Mouse (Mus musculus) forebrain, embryonic 12.5 days (tissue): ENCODE measurements at regions not wholly inside any gene's neighbourhood (a gene's known extent, or its start where the extent isn't known, plus 50 kb on each side); places are given as distances from the start of the nearest gene placed in this dataset.

Experiments used
- ATAC-seq: fragments of 200-750 bp; cut with Nextera tagmentation; 2 replicates; pipeline ENCODE4 v1.8.0; 2017; ENCODE audit warnings: moderate TSS enrichment; ENCODE audit not compliant: low FRiP score
- H3K27ac ChIP-seq: fragments of 300-500 bp; sonication (generic); 2 replicates; pipeline ENCODE4 v1.5.1; 2016; ENCODE audit warnings: mild to moderate bottlenecking
- H3K27me3 ChIP-seq: fragments of 300-500 bp; sonication (generic); 2 replicates; pipeline ENCODE4 v1.6.1; 2016; ENCODE audit warnings: mild to moderate bottlenecking
- H3K36me3 ChIP-seq: fragments of 300-500 bp; sonication (generic); replicated peaks from 2 replicates; pipeline ENCODE4 v1.6.1; 2016; ENCODE audit warnings: mild to moderate bottlenecking
- H3K4me1 ChIP-seq: fragments of 300-500 bp; sonication (generic); 2 replicates; pipeline ENCODE4 v1.6.1; 2016
- H3K4me2 ChIP-seq: fragments of 300-500 bp; sonication (generic); 2 replicates; pipeline ENCODE4 v1.6.1; 2016; ENCODE audit warnings: mild to moderate bottlenecking, moderate library complexity
- H3K4me3 ChIP-seq: fragments of 300-500 bp; sonication (generic); replicated peaks from 2 replicates; pipeline ENCODE4 v1.5.1; 2016; ENCODE audit warnings: mild to moderate bottlenecking
- H3K9ac ChIP-seq: fragments of 300-500 bp; sonication (generic); 2 replicates; pipeline ENCODE4 v1.6.1; 2016; ENCODE audit warnings: mild to moderate bottlenecking
- H3K9me3 ChIP-seq: fragments of 300-500 bp; sonication (generic); 2 replicates; pipeline ENCODE4 v1.6.1; 2016
- WGBS: fragments of 180-500 bp; shearing (Covaris S2); methylation state at CpG from one replicate; pipeline ENCODE4 v1.1.7; 2016; 5-methylcytosine and 5-hydroxymethylcytosine counted together

GRCm38 (mm10) chr13:97598507-97599431 is 161.7 kb downstream of the Gm10260 start:
- Histone ChIP-seq H3K36me3 (no peaks in the 10 kb centered on the region), H3K9me3 (no peaks in the 10 kb centered on the region), H3K27me3 (no peaks in the 10 kb centered on the region), H3K4me1 (peaks cover 20% of the 10 kb centered on the region), H3K27ac (no peak overlapping the region), H3K4me3 (no peak overlapping the region), H3K4me2 (no peak overlapping the region), H3K9ac (no peak overlapping the region)
- ATAC-seq: no peak
- 88% methylated on average over 15 of the region's 15 CpGs for WGBS

DNA sequence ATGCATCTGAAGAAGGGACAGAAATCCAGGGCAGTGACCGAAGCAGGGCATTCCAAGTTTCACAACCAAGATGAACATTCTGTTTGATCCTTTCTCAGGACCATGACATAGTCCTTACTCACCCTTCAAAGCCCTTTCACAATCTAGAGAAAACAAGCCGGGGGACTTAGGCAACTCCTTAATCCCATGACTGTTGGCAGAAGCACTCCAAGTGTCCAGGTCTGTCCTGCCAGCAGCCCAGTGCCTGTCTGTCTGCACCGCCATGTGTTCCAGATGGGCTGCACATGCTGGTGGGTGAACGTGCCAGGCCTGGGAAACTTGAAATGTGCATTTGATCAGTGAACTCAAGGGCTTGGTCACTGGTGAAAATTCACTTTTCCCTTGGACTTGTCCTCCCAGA is 165.6 kb downstream of the Gm10260 start:
- WGBS: 94% methylated on average over 4 of the region's 4 CpGs
- Histone ChIP-seq H3K9me3 (no peaks in the 10 kb centered on the region), H3K27ac (no peak overlapping the region), H3K9ac (no peak overlapping the region), H3K27me3 (no peaks in the 10 kb centered on the region), H3K4me2 (no peak overlapping the region), H3K4me1 (no peaks in the 10 kb centered on the region), H3K36me3 (no peaks in the 10 kb centered on the region), H3K4me3 (no peak overlapping the region)
- ATAC-seq: no peak

DNA sequence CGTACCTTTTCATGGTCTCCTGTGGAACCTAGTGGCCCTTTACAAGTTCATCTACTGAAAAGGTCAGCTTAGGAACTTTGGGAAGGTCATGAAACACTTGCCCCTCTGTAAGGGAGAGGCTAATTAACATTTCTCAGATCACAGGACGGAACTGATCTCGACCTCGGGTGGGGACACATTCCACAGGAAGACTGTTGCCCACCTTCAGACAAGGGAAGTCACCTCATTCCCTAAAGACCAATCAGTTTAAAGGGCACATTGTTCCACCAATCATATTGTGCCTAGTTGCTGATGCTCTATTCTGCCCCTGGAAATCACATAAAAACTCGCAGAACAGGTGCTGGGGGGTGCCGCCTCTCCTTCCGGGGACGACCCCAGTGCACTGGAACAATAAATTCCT is 170.8 kb downstream of the Gm10260 start:
- no peaks in the 10 kb centered on the region; the same call in 1 of the 2 replicates for H3K27me3 ChIP-seq
- no peak overlapping the region for H3K27ac ChIP-seq
- H3K9me3 ChIP-seq: no peaks in the 10 kb centered on the region
- H3K4me2 ChIP-seq: no peak overlapping the region
- H3K36me3 ChIP-seq: no peaks in the 10 kb centered on the region
- 81% methylated on average over 8 of the region's 8 CpGs for WGBS
- no peak overlapping the region for H3K4me3 ChIP-seq
- H3K4me1 ChIP-seq: peaks cover 11% of the 10 kb centered on the region
- no peak for ATAC-seq
- H3K9ac ChIP-seq: no peak overlapping the region

DNA sequence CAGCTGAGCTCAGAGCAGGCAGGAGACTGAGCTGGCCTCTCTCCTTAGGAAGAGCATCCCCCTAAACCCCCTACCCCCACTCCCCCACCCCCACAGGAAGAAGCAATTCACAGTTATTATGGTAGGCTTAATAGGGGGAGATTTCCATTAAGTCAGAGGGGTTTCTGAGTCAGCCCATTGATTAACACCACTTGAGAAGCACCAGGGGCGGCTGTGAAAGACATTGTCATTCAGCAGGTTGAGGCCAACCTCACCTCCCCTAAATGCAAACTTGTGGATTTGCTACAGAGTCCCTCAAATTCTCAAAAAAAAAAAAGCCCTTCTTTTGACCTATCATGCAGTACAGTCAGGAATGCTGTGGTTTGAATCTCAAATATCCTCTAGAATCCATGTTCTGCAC is 172.3 kb downstream of the Gm10260 start:
- H3K36me3 ChIP-seq: no peaks in the 10 kb centered on the region
- 33% methylated on average over 1 of the region's 1 CpGs for WGBS
- H3K9me3 ChIP-seq: no peaks in the 10 kb centered on the region
- H3K27me3 ChIP-seq: no peaks in the 10 kb centered on the region; the same call in 1 of the 2 replicates
- no peak overlapping the region for H3K27ac ChIP-seq
- no peak overlapping the region for H3K4me3 ChIP-seq
- H3K9ac ChIP-seq: no peak overlapping the region
- peaks cover 11% of the 10 kb centered on the region for H3K4me1 ChIP-seq
- H3K4me2 ChIP-seq: no peak overlapping the region
- no peak for ATAC-seq

DNA sequence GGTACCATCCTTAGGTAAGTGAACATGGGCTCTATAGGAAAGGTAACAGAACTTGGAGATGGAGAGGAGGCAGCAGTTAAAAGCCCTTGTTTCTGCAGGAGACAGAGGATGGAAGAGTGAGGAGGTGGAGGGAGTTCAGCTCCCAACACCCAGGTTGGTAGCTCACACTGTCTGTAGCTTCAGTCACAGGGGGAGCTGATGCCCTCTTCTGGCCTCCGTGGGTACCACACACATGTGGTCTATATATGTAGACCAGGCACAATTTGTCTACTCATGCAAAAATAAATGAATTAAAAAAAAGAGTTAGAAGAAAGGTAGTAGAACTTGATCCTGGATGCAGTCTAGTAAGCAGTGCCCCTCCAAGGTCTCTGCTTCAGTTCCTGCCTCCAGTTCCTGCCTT is 173.3 kb downstream of the Gm10260 start:
- no peak for ATAC-seq
- Histone ChIP-seq H3K27ac (no peak overlapping the region), H3K36me3 (no peaks in the 10 kb centered on the region), H3K4me3 (no peak overlapping the region), H3K9ac (no peak overlapping the region), H3K4me2 (no peak overlapping the region), H3K9me3 (no peaks in the 10 kb centered on the region), H3K4me1 (peaks cover 11% of the 10 kb centered on the region), H3K27me3 (no peaks in the 10 kb centered on the region; the same call in 1 of the 2 replicates)
- 73% methylated on average over 1 of the region's 1 CpGs for WGBS

DNA sequence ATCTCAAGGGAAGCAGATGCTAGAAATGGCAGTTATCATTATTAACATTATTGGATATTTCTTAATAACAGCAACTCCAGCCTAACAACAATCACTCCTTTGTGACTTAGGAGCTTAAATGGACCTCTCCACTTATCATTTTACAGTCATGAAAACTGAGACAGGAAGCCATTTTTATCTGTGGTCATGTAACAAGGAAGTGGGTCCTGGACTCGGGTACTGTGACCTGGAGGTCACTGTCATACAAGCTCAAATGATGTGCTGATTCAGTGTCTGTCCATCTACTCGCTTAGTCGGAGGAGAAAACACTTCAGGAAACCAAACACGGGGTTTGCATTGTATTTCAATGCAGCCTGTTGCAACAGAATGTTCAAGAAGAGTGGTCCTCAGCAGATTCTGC is 176.4 kb downstream of the Gm10260 start:
- Histone ChIP-seq H3K9me3 (no peaks in the 10 kb centered on the region), H3K4me3 (no peak overlapping the region), H3K9ac (no peak overlapping the region), H3K4me1 (peaks cover 24% of the 10 kb centered on the region), H3K27ac (no peak overlapping the region), H3K36me3 (no peaks in the 10 kb centered on the region), H3K4me2 (no peak overlapping the region), H3K27me3 (no peaks in the 10 kb centered on the region; the same call in 1 of the 2 replicates)
- no peak for ATAC-seq
- WGBS: 87% methylated on average over 4 of the region's 4 CpGs

DNA sequence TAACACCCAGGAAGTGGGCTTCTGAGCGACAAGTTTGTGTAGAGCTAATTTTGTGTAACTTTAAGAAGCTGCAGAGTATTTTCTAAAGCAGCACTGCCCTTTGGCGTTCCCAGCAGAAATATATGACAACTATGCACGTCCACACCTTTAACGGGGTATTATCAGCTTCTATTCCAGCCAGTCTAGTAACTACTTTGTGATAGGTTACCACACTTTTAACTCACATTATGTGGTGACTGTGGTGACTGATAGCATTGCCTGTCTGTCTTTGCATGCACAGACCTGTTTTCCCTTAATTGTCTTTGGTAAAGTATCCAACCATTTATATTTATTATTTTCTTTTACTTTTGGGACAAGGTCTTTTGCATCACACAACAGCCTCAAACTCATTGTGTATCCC is 179.1 kb downstream of the Gm10260 start:
- Histone ChIP-seq H3K9ac (no peak overlapping the region), H3K4me3 (no peak overlapping the region), H3K4me1 (peaks cover 16% of the 10 kb centered on the region), H3K9me3 (no peaks in the 10 kb centered on the region), H3K36me3 (no peaks in the 10 kb centered on the region), H3K27me3 (no peaks in the 10 kb centered on the region), H3K4me2 (no peak overlapping the region), H3K27ac (no peak overlapping the region)
- WGBS: 89% methylated on average over 4 of the region's 4 CpGs
- no peak for ATAC-seq

- H3K4me2 ChIP-seq: no peak overlapping the region
- H3K4me1 ChIP-seq: peaks cover 16% of the 10 kb centered on the region
- no peak overlapping the region for H3K9ac ChIP-seq
- 37% methylated on average over 3 of the region's 3 CpGs for WGBS
- no peaks in the 10 kb centered on the region for H3K9me3 ChIP-seq
- H3K36me3 ChIP-seq: no peaks in the 10 kb centered on the region
- no peaks in the 10 kb centered on the region for H3K27me3 ChIP-seq
- no peak overlapping the region for H3K4me3 ChIP-seq
- no peak for ATAC-seq
- H3K27ac ChIP-seq: no peak overlapping the region
These were observed 180.1 kb downstream of the Gm10260 start for GRCm38 (mm10) chr13:97580241-97580874.

DNA sequence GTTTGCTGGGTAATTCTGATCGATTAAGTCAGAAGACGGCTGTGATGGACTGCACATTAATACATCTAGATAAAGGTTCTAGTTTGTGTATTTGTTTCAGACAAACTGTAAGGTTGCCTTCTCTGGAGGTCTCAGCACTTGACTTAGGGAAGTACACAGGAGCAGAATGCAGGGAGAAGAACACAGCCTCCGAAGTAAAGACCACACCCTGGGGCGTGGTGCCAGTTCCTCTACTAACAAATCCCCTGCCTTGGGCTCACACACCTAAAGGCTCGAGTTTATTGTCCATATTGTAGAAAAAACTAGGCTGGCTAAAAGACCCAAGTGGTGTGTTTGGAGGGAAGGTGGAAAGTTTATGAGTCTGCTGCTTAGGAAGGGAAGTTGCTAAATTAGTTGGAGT is 181.8 kb downstream of the Gm10260 start:
- H3K36me3 ChIP-seq: no peaks in the 10 kb centered on the region
- WGBS: 85% methylated on average over 5 of the region's 5 CpGs
- H3K4me2 ChIP-seq: no peak overlapping the region
- peaks cover 21% of the 10 kb centered on the region for H3K4me1 ChIP-seq
- ATAC-seq: no peak
- no peak overlapping the region for H3K27ac ChIP-seq
- no peaks in the 10 kb centered on the region for H3K9me3 ChIP-seq
- peaks cover 3% of the 10 kb centered on the region; the same call in 1 of the 2 replicates for H3K27me3 ChIP-seq
- no peak overlapping the region for H3K9ac ChIP-seq
- H3K4me3 ChIP-seq: no peak overlapping the region

DNA sequence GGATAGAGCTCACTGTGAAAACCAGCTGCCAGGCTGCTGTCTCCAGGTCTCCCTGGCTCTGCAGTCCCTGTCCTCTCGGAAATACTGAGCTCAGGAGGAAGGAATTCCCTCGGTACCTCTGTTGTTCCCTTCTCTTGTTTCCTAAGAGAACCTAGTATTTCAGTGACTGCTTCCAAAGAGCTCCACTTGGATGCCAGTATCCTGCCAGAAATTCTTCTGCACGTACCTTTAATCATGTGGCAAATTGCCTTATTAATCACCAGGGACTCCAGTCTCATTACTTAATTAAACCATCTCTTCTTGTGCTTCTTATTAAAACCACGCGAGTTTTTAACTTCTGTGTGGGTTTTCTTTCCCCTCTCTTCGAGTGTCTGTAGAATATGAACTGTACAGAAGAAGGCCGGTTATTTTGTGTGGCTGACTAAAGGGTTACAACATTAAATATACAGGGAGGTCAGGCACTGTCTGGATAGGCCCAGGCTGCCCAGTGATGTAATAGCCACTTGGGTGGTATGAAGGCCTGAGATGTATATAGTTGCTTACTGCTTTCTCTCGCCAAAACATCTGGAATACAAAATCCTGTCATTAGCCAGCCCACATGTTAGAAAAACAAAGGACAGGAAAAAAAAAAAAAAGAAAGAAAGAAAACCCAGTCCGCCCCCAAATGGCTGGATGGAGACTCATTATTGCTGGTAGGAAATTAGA is 183.2 kb downstream of the Gm10260 start:
- Histone ChIP-seq H3K4me1 (peaks cover 21% of the 10 kb centered on the region), H3K27me3 (peaks cover 3% of the 10 kb centered on the region; the same call in 1 of the 2 replicates), H3K9ac (no peak overlapping the region), H3K4me2 (no peak overlapping the region), H3K9me3 (no peaks in the 10 kb centered on the region), H3K36me3 (no peaks in the 10 kb centered on the region), H3K4me3 (no peak overlapping the region), H3K27ac (no peak overlapping the region)
- ATAC-seq: no peak
- 42% methylated on average over 9 of the region's 9 CpGs for WGBS

- 24% methylated on average over 3 of the region's 3 CpGs for WGBS
- Histone ChIP-seq H3K27me3 (peaks cover 3% of the 10 kb centered on the region; the same call in 1 of the 2 replicates), H3K27ac (no peak overlapping the region)
These were observed 186.8 kb downstream of the Gm10260 start for GRCm38 (mm10) chr13:97573601-97574000.

DNA sequence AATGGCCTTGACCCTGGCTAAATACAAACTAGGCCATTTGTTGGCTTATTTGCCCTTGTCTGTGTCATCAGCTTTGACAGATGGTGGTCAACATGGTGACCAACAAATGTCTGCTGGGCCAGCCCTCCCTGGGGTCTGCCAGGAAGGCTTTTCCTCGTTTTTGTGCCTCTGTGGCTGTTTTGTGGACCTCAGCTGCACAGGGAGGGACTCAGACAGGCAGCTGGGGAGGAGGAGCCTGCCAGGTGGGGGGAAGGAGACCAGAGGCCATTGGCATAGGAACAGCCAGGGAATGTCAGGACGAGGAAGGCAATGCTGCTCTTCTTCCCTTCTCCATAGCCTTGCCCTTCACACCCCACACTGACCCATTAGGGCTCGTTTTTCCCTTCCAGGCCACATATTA is 188.1 kb downstream of the Gm10260 start:
- no peak overlapping the region for H3K4me2 ChIP-seq
- no peaks in the 10 kb centered on the region for H3K36me3 ChIP-seq
- H3K9me3 ChIP-seq: no peaks in the 10 kb centered on the region
- peaks cover 8% of the 10 kb centered on the region; the same call in 1 of the 2 replicates for H3K4me1 ChIP-seq
- H3K27me3 ChIP-seq: peaks cover 3% of the 10 kb centered on the region; the same call in 1 of the 2 replicates
- H3K27ac ChIP-seq: no peak overlapping the region
- WGBS: 63% methylated on average over 3 of the region's 3 CpGs
- H3K4me3 ChIP-seq: no peak overlapping the region
- ATAC-seq: no peak
- H3K9ac ChIP-seq: no peak overlapping the region

More at GRCm38 (mm10) chr13:97573601-97574000, 186.8 kb downstream of the Gm10260 start:
- Histone ChIP-seq H3K4me2 (no peak overlapping the region), H3K4me1 (peaks cover 9% of the 10 kb centered on the region; the same call in 1 of the 2 replicates), H3K9me3 (no peaks in the 10 kb centered on the region), H3K4me3 (no peak overlapping the region), H3K36me3 (no peaks in the 10 kb centered on the region), H3K9ac (no peak overlapping the region)
- ATAC-seq: no peak
